Mouse (Mus musculus) ZHBTc4 (cell line): ENCODE data around the gene Gdf5.
"Not testable (repeated sequence)": the region's sequence is repeated elsewhere in the genome, so short reads cannot be mapped to it uniquely, and the experiment has no call there.

Source experiments
- DNase-seq: peaks from one replicate; pipeline ENCODE4 v3.0.0-alpha.2; 2011; ENCODE audit warnings: low read depth, low spot score

The Gdf5 gene

GRCm38 (mm10) chr2:155941697-155942442 is 3.3 kb downstream of the Gdf5 start:
- peak; percentile 38 for DNase-seq

DNA sequence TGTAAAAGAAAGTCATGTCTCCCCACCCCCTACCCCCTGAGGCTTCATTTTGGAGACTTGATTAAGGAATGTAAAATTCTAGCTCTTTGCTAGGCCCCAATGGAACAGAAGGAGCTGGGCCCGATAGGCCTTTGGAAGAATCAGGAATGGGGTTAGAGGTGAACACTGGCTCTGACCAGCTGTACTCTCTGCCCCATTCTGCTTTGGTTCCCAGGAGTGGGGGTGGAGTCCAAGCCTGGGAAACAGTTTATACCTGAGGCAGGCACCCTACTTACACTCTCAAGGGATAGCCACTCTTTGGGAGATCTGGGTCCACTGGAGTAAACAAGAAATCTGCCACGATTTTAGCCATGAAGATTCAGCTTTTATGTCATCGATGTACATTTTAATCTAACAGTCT is 4.5 kb downstream of the Gdf5 start, which contains the start of gene Gm15557:
Gene Gm15557 (plus strand): TSS at position 48 of the 400 bp plus-strand sequence.
- no peak for DNase-seq

DNA sequence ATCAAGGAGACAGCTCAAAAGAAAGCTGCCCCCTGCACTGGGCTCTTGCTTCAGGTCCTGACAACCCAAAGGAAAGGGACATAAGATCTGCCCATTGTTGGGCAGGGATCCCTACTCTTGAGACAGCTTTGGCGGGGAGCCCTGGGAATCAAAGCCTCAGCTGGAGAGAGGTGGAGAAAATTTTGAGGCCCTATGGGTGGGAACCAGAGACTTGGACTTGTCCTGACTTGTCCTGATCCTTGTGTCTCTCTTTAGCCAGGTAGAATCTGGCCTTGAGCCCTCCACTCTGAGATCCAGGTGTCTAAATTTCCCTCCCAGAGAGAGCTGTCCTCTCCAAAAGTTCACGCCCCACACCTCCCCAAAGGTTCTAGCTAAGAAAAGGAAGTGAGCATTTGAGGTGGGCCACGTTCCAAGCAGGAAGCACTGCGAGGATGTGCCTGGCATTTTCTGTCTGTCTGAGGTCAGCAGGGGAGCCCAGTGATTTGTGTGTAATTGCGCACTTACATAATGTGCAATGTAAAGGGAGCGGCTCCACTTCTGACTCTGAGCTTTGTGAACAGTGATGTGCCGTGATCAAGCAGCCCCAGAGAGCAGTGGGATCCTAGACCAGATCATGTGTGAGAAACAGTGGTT is 5.2 kb downstream of the Gdf5 start:
- no peak for DNase-seq

DNA sequence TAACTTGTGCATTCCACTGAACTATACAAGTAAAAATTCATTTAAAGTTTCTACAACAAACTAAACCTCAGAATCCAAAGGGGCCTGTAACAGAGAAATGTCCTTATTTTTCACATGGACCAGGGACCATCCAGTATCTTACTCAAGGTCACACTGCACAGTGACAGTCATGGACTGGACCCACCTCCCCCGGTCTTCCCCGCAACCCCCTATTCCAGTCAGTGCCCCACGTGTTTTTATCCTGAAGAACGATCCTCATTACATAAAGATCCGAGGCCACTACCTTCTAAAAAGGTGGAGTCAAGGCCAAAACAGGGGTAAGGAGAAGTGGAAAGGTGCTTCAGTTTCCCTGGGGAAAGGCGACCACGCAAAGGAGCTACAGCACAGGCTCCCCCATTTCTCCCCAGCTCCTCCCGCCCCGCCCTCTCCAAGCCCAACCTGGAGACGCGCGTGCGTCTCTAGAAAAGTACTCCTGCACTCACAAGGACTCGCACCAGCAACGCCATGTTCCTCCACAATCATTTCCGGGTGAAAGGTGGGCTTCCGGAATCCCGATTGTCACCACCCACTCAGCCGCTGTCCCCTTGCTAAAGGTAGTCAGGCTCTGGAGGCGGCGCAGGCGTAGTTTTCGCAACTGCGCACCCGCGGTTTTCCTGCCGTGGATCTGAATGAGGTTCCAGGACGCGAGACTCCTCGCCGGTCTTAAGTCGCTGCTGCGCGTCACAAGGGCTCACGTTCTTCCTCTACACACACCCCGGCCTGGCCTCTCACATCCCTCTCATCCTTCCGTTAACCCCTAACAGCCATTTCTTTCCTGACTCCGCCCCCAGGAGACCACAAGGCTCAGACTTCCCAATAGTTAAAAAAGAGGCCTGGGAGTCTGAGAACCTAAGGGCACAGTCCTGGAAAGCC is 15.4 kb downstream of the Gdf5 start, which contains the start of gene Uqcc1:
Gene Uqcc1 (minus strand): TSS at position 780 of the 912 bp plus-strand sequence.
- peak; percentile 97 for DNase-seq

GRCm38 (mm10) chr2:155928711-155929345 is 16.3 kb downstream of the Gdf5 start:
- peak; percentile 55 for DNase-seq

DNA sequence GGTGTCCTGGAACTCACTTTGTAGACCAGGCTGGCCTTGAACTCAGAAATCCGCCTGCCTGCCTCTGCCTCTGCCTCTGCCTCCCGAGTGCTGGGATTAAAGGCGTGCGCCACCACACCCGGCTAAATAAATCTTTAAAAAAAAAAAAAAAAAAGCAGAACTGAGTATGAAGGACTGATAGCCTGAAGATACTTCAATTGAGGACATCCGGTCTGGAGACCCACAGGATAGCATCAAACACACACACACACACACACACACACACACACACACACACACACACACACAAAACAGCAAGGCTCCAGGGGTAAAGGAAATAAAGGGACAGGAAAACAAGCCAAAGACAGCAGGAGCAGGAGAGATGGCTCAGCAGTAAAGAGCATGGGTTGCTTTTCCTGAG is 20.0 kb downstream of the Gdf5 start:
- not testable (repeated sequence) for DNase-seq

- DNase-seq: no peak
Measured at GRCm38 (mm10) chr2:155923143-155923542, 22.0 kb downstream of the Gdf5 start.

DNA sequence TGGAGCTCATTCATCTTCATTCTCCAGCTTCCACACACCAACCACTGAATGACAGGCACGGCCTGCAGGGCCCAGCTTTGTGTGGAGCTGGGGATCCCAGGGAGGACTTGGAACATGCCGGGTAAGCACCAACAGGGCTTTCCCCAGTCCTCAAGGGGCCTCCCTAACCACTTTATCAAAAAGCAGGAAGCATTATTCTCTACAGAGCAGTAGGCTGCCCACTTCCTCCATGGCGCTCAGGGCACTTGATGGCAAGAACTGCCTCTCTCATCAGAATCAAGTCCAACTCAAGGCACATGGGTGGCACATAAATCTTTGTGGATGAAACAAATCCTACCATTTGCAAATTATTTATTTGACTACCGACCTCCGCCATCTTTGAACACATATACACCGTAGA is 30.5 kb downstream of the Gdf5 start:
- DNase-seq: no peak

DNA sequence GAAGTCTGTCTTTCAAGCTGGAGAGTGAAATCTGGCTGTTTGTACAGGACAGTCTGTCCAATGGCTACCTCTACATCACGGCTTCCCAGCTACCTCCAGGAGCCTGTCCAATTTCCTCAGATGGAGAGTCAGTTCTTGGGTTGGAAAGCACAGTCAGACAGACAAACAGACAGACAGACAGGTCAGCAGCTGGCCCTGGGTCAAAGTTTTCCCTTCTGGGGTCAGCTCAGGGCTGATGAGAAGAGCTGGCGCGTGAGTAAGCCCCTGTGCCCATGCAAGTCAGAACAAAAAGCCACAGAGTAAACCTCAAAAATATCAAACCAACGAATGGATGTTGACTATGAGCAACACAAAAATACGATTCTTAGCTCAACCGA is 41.5 kb downstream of the Gdf5 start:
- no peak for DNase-seq

DNA sequence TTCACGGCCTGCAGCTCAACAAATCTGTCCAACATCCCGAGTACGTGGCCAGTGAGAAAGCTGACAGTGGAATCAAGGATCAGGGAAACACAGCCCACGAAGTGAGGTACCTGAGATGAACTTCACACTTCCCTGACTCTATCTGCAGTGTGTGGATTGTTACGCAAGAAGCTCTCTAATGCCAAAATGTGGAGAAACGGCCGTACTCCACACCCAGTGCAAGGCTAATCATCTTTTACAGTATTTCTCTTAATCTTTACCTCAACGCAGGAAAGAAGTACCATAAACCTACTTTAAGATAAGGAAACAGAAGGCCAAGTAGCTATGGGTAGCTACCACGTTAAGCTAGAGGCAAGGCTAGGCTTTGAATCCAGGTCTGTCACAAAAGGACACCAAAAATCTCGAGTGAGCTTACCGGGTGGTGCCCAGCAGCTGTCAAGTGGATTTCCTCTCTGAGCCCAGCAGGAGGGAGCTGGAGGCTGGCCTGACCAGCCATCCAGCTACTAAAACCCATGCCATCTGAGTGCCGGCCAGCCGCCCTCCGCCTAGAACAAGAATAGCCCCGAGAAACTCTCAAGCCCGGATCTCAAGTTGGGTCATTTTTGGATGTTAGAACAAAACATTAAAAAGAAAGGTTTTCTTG is 42.1 kb downstream of the Gdf5 start:
- DNase-seq: no peak

DNA sequence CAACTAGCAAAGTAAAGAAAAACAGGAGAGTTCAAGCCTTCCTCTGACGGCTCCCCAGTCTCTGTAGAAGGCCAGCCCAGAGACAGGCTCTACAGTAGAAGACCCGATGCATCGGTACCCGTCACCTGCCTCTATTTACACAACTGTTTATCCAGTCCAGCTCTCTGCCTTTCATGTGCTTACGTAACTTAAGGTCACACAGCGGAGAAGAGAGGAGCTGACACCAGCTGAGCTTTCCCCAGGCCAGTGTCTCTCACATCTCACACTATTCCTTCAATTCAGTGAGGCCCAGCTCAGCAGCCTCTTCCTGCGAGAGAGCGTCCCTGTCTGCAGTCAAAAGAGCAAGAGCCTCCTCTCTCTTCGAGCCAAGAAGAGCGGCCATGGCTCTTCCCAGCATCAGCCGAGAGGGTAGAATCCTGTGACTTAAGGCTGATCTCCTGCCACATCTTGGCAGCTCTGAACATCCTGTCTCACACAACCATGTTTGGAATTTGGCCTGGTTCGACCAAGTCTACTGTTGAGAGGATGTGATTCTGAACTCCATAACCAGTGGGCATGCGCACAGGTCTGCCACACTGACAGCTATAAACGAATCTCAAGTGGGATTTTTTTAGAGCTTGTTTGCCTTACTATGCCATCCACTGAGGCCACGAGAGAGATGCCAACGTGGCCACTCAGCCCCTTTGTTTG is 50.0 kb downstream of the Gdf5 start:
- no peak for DNase-seq

GRCm38 (mm10) chr2:155894307-155895045 is 50.7 kb downstream of the Gdf5 start:
- DNase-seq: no peak
